Mouse (Mus musculus) large intestine, adult 2 months (tissue): Measurements from ENCODE around the gene Rin2. TPM values are rescaled to one million over a fixed set of nuclear protein-coding genes. Genes with fewer than 3 reads are reported as not detected.

Source experiments
- DNase-seq: peaks from one replicate; pipeline ENCODE4 v3.0.0-alpha.2; 2012; ENCODE audit warnings: low read depth, low spot score
- WGBS: fragments of 180-500 bp; shearing (Covaris S2); methylation state at CpG from one replicate; pipeline ENCODE4 v1.1.7; 2018; 5-methylcytosine and 5-hydroxymethylcytosine counted together
- polyA plus RNA-seq: library from polyadenylated mRNA; depleted of rRNA; stranded (reverse); fragments of >200 nt; gene quantifications from 2 replicates; pipeline ENCODE4 v1.2.3, GENCODE M21; 2012; rRNA removed

Rin2 gene
- polyA plus RNA-seq: 7.5 and 9.5 TPM in 2 replicates

DNA sequence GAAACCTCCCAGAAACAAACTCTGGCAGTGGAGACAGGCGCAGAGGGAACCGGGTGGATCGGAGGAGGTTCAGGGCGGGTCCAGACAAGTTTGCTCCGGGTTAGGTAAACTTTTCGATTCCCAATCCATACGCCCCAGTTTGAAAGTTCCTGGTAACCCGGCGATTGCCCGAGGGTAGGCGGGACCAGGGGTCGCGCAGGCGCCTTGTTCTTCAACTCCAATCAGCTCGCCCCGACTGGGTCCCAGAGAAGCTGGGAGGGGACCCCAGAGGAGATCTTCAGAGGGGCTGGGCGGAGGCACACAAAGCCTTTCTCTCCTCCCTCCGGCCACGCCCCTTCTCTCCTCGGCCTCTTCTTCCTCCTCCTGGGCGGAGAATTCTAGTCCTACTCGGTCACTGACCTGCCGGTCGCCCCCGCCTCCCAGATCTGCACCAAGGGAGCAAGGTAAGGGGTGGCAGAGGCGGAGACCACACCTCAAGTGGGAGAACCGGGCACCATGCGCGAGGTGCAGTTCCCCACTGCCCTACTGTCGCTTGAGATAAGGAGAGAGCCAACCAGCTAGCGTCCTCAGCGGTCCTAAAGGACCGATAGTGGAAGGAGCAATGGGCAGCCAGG lies at the start of gene Rin2:
TSS of gene Rin2 (plus strand) at position 74 of the 614 bp plus-strand sequence.
- under 1% methylated on average over 33 of the region's 33 CpGs for WGBS
- peak; percentile 64 for DNase-seq

DNA sequence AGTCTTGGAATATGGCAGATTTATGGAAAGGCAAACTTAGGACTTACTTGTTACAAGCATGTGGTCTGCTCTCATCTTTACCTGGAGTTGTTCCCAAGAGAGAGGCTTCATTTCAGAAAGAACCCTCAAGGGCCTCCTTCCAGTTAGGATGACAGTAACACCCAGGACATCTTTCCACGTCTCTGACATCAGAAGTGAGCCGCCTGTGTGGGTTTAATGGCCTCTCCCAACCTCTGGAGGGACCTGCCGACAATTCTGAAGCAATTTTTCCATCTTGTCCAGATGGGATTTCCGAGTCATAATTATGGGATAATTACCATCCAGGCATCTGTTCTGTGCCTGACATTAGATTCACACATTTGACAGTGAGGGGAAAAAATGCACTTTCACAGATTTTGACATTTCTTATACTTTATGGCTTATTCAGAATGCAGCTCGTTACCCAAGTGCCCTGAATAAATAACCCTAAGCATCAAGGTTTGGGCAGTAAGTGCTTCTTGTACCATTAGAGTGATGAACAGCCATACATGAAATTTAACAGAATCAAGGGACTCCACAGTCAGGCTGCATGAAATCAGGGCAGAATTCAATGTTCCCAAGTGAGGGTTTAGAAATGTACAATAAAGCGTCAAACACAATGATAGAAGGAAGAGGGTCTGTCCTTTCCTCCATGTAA lies 43.8 kb upstream of the Rin2 start:
- no peak for DNase-seq
- WGBS: 70% methylated on average over 6 of the region's 6 CpGs

DNA sequence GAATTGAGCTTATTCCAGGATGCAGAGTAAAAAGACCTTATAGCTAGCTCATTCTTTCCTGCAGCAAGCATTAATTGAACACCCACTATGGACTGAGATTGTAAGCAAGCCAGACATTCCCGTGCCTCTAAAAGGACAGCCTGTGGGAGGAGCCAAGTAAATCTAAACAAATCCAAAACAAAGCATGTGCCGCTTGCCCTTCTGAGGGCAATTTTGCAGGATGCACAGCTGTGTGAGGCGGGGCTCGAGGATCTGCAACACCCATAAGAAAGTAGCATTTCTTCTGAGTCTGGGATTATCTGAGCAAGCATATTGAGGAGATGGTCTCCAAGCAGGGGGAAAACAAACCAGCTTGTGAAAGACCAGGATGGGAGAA lies 43.2 kb upstream of the Rin2 start:
- no peak for DNase-seq
- WGBS: 21% methylated on average over 4 of the region's 4 CpGs

DNA sequence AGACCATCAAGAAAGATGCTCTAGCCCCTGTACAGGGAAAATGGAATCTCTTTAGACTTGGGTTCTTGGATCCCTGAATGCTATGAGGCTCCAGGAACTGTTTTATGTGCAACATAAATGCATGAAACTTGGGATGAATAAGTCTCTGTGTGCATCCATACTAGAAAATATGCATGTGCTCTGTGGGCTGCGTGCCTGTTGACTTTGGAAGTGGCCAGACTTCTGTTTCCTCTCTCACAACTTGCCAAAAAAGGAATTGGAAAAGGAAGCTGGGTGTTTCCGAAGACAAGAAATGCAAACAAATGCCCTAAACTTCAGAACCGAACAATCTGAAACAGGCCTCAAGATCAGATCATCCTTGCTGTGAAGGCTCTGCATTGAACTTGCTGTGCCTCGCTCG lies 41.2 kb upstream of the Rin2 start:
- no peak for DNase-seq
- WGBS: 55% methylated on average over 5 of the region's 5 CpGs

DNA sequence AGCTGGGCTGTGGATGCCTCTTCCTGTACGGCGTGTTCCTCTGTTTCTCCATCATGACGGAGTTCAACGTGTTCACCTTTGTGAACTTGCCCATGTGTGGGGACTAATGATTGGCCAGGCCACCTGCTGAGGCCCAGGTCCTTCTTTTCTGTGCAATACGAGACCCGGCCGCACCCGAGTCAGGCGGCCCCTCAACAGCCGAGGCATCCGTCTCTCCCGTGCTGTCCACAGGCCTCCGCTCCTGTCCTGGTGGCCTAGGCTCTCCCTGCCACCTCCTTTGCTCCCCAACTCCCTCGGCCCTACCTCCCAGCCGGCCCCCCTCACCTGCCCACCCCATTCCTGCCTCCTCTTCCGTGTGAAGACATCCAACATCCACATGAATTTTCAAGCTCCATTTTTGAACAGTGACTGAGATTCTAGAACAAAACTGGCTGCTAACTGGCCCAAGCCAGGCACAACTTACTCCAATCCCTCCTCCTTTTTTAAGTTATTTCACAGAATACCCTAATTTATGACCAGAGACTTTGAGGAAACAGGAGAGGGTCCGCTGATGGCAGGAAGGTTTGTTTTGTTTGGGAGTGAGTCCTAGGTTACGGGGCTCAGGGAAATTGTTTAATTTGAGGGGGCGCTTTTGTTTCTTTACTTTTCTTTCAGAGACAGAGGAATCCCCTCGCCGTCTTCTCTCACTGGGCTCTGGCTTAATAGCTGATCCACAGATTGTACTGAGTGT lies 34.6 kb upstream of the Rin2 start:
- 70% methylated on average over 21 of the region's 21 CpGs for WGBS
- no peak for DNase-seq

DNA sequence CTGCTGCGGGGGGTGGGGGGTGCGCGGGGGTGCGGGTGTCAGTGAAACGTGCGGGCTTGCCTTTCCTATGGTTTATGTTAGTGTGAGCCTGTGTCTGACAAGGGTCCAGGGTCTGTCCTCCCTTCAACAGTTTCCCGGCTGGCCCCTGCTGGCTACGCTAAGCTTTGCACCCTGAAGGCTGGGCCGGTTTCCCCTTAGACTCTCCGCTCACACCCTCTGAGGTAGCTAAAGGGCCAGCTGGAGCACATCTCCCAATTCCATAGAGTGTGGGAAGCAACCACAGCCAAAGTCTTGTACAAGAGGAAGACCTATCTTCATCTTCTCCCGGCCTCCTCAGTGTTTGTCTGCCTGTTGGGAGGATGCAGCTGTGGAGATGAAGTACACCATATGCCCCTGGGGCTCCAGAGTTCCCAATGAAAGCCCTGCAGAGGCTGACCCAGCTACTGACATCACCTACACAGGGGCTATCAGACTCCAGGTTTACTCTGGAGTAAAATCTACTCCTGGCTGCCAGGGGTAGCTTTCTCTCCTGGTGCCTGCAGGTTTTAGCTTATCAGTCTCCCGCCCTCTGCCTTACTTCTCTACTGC lies 19.5 kb upstream of the Rin2 start:
- 52% methylated on average over 12 of the region's 12 CpGs for WGBS
- DNase-seq: no peak

DNA sequence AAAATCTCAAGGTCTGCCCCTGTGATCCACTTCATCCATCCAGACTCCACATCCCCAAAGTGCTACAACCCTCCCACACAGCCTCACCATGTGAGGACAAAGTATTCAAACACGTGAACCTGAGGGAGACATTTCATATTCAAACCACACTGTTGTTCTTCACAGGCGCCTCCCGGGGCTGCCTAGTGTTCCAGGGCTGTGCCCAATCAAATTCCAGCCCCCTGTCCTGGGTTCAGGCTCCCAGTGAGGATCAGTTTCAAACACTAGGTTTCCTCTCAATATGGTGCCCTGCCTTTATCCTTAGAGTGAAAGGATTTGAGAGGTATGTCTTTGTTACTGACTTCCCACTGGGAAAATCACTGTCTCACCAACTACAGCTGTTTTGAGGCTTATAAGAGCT lies 18.9 kb upstream of the Rin2 start:
- no peak for DNase-seq
- 82% methylated on average over 3 of the region's 3 CpGs for WGBS

DNA sequence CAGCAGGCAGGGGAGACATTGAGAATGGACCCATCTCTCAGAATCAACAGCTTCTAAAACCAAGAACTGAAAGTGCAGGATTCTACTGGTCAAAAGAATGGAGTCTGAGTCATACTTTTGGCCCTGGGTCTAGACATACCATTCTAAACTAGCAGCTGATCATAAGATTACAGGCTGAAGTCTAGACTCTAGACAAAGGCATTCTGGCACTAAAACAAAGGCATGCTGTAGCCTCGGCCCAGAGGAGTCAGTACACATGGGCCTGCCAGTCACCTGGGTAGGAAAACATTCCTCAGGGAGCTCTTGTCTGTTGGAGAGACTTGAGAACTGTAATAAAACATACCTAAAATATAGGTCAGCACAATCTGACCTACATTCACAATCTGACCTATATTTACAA lies 18.3 kb upstream of the Rin2 start:
- DNase-seq: no peak

DNA sequence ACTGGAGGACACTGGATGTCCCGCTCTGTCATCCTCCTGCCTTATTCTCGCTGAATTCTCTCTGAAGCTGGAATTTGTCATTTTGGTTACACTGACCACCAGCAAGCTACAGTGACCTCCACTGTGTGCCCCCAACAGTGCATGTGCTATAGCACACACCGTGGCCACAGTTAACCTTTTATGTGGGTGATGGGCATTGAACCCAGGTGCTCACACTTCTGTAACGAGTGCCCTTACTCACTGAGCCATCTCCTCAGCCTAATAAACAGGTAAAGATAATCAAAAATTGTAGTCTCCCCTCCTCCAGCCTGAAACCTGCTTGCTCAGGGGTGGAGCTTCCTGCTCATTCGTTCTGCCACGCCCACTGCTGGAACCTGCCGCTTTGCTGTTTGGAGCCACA lies 13.8 kb upstream of the Rin2 start:
- WGBS: 47% methylated on average over 7 of the region's 7 CpGs
- no peak for DNase-seq

More for the DNA sequence above, 18.3 kb upstream of the Rin2 start:
- 16% methylated on average over 1 of the region's 1 CpGs for WGBS

DNA sequence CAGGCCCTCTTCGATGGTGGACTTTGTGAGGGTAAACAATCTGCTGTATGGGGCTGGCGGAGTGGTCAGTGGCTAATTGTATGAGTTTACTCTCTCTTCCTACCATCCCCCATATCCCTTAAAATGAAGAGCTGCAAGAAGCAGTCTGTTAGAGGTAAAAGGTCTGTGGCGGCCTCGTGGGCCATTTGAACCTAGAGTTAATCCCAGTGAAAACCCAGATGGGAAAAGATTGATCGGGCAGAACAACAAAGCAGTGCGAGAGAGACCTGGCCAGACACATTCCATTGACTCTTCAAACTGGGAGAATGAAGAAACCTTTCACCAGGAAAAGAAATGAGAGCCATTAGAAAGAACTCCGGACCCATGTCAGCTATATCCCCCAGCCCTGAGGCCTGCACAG lies 11.1 kb upstream of the Rin2 start:
- 79% methylated on average over 7 of the region's 7 CpGs for WGBS

DNA sequence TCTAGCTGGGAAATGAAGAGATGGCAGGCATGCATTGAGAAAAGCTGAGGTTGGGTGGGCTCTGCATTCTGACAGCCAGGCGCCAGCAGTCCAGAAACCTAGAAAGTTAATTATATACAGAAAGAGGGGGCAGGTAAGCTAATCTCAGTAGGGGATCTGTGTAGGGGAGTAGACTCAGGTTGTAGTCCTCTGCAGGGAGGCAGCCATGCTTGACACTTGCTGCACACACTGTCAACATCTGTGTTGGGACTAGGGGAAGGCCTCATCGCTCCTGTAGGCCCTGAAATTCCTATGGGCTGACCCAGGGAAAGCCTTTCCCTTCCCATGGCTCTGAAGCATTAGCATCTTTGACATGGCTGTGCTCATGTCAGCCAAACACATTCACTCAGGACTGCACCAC lies 10.7 kb upstream of the Rin2 start:
- WGBS: 84% methylated on average over 2 of the region's 2 CpGs
- no peak for DNase-seq

More for the DNA sequence above, 11.1 kb upstream of the Rin2 start:
- DNase-seq: no peak

DNA sequence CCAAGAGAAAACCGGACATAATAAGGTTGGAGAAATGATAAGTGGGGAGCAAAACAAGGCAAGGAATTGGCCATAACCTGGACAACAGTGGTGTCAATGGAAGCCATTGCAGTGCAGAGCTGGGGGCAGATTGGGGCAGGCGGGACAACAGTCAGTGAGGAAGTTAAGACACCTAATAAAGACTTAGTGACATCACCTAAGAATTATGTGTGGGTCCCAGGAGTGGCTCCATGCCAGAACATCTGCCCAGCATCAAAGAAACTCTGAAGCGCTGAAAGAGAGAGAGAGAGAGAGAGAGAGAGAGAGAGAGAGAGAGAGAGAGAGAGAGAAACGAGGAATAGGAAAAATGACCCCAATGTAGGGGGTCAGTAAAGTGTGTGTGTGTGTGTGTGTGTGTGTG lies 6.9 kb upstream of the Rin2 start:
- 57% methylated on average over 4 of the region's 4 CpGs for WGBS

DNA sequence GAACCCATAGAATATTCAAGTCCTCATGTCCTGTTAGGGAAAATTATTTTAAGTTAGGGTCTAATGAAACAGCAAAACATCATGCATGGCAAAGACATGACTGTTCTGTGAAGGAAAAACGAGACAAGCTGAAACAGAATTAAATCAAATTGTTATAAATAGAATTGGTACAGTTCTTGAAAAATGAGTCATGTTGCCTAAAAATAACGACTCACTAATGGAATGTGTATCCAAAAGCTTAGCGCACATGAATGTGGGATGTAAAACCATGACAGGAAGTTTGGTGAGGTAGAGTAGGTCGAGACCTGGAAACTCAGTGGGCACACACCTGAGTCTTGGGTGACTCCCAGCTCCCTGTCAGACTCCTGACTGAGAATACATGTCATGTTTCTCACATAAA lies 4.9 kb upstream of the Rin2 start:
- no peak for DNase-seq
- 64% methylated on average over 4 of the region's 4 CpGs for WGBS

More for the DNA sequence above, 6.9 kb upstream of the Rin2 start:
- no peak for DNase-seq

DNA sequence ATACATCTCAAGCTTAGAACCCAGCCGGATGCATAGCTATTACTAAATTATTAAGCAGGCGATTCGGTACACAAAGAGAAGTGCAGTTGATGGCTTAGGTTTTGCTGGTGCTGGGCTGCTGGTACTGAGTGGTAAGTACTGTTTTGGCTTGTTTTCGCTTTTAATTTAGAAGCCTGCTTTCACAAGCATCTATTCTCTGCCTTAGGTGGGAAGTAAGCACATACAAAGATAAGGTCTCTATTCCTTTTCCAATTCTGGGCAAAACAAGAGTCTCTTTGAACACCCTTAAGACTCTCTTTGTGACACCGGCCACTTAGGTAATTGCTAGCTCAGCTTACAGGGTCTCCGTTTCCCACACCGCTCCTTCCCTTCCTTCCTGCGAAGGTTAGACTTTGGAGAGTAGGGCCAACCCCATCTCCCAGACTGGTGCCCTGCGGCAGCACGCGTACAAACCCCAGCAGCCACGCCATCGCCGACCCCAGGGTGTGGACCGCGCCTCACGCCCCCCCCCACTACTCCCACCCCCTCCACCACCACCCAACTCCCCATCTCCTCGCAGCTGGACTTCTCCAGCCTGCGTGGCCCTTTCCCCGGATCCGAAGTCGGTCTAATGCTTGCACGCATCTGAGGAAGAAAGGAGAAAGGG lies 396 bp upstream of the Rin2 start:
- DNase-seq: no peak
- WGBS: 6% methylated on average over 23 of the region's 23 CpGs

DNA sequence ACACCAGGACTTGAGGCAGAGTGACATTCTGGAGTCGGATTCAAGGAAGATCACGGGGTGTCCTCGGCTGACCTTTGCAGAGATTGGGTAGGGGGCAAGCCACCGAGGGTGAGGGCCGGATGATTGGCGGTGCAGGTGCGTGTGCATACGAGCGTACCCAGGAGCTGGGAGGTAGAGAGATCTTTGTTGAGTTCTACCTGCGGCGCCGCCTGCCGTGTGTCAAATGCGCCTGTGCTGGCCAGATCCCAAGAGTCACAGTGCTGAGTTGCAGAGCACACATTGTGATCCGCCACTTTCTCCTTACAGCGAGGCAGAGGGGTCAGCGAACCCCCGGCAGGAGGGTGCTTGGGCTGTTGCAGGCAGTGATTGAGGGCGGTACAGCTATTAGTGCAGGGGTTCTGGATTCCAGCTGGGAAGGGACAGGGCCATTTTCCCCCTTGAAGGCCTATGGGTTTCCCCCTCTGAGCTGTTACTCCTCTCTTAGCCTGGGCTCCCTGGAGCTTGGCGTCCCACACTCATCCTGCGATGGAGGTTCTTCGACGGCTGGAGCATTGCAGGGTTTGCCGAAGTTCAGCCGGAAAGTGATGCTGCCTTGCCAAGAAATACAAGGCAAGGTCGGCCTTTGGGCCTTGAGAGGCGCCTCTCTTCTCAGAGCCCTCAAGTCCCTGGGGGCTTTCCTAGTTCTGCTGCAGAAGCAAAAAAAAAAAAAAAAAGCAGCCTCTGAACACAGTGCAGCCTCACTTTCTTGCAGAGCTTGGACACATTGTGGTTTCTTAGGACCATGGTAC lies 935 bp downstream of the Rin2 start:
- peak; percentile 43 for DNase-seq
- 7% methylated on average over 27 of the region's 27 CpGs for WGBS

DNA sequence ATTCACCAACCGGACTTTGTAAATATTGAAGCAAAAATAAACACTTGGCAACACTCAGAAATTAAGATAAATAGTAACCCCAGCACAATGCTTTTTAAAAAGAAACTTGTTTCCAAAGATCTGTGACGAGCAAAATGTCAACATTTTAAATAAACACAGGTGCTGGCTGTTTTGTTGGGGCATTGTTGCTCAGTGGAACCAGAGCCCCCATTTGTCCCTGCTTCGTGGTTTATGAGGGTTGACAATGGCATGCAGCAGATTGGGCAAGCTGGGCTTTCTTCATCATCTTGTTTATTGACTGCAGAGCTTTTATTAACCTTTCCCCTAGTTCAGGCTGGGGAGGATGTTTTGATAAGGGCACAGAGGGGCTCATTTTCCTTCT lies 1.5 kb downstream of the Rin2 start:
- WGBS: 26% methylated on average over 3 of the region's 3 CpGs
- no peak for DNase-seq

DNA sequence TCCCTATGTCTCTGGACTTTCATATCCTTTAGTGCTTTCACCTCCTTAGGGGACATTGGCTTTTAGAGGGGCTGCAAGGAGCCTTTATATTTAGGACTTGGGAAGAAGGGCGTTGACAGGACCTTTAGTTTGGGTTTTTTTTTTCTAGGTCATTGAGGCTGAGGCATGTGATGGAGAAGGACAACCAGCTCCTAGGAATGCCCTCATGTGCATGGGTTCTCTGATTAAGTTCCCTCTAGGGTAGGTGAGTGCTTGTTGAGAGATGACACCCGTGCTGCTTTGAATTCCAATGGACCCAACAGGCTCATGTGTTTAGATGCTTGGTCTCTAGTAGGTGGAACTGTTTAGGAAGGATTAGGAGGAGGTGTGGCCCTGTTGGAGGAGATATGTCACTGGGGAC lies 1.9 kb downstream of the Rin2 start:
- 88% methylated on average over 2 of the region's 2 CpGs for WGBS
- DNase-seq: no peak

DNA sequence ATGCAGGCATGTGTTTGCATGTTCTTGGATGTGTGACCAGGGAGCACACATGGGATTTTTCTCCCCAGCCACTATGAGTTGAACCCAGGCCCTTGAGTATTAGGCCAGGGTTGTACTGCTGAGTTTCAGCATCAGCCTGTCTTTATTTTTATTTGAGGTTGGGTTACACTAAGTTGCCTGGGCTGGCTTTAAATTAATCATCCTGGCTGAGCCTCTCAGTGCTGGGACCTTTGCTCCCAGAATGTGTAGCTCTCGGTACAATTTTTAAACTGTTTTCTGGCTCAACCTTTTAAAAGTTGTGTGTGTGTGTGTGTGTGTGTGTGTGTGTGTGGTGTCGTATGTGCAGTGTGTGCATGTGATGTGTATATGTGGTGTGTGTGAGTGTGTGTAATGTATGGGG lies 5.1 kb downstream of the Rin2 start:
- DNase-seq: no peak
- 56% methylated on average over 2 of the region's 2 CpGs for WGBS

DNA sequence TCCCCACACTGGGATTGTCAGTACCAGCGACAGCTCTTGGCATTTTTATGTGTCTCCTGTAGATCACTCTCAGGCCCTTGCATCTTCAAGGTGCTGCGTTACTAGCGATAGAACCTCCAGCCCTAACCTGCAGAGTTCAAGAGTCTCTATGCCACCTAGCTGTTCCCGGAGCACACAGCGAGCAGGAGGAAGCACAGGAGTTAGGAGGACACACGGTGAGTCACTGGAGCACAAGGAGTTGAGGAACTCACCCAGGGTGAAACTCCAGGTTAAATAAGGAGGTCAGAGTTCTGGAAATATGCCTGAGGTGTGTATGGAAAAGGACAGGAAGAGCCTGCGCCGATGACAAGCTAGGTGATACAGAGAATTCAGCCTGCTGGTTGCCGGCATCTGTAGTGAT lies 5.7 kb downstream of the Rin2 start:
- no peak for DNase-seq
- WGBS: 50% methylated on average over 9 of the region's 9 CpGs
